Mouse (Mus musculus) midbrain, embryonic 15.5 days (tissue): ENCODE results near the gene Plppr1. TPM values are rescaled to one million over a fixed set of nuclear protein-coding genes. Genes with fewer than 3 reads are reported as not detected.
"Not testable (repeated sequence)": the region's sequence is repeated elsewhere in the genome, so short reads cannot be mapped to it uniquely, and the experiment has no call there.

Source experiments
- ATAC-seq: fragments of 200-750 bp; cut with Nextera tagmentation; replicated peaks from 2 replicates; pipeline ENCODE4 v1.8.0; 2017; ENCODE audit warnings: moderate TSS enrichment
- H3K27ac ChIP-seq: fragments of 300-500 bp; sonication (generic); 2 replicates; pipeline ENCODE4 v1.5.1; 2015; ENCODE audit warnings: mild to moderate bottlenecking, inconsistent platforms
- H3K27me3 ChIP-seq: fragments of 300-500 bp; sonication (generic); replicated peaks from 2 replicates; pipeline ENCODE4 v1.6.1; 2015; ENCODE audit warnings: inconsistent platforms
- H3K36me3 ChIP-seq: fragments of 300-500 bp; sonication (generic); replicated peaks from 2 replicates; pipeline ENCODE4 v1.6.1; 2015; ENCODE audit warnings: inconsistent platforms
- H3K4me1 ChIP-seq: fragments of 300-500 bp; sonication (generic); 2 replicates; pipeline ENCODE4 v1.6.1; 2015; ENCODE audit warnings: inconsistent platforms
- H3K4me2 ChIP-seq: fragments of 300-500 bp; sonication (generic); 2 replicates; pipeline ENCODE4 v1.6.1; 2015; ENCODE audit warnings: inconsistent platforms, mild to moderate bottlenecking, moderate library complexity
- H3K4me3 ChIP-seq: fragments of 300-500 bp; sonication (generic); 2 replicates; pipeline ENCODE4 v1.5.1; 2015; ENCODE audit warnings: mild to moderate bottlenecking, inconsistent platforms
- H3K9ac ChIP-seq: fragments of 300-500 bp; sonication (generic); 2 replicates; pipeline ENCODE4 v1.6.1; 2015; ENCODE audit warnings: mild to moderate bottlenecking, inconsistent platforms
- H3K9me3 ChIP-seq: fragments of 300-500 bp; sonication (generic); 2 replicates; pipeline ENCODE4 v1.6.1; 2016; ENCODE audit warnings: inconsistent platforms
- WGBS: fragments of 180-500 bp; shearing (Covaris S2); methylation state at CpG from one replicate; pipeline ENCODE4 v1.1.7; 2015; ENCODE audit warnings: mixed read lengths; 5-methylcytosine and 5-hydroxymethylcytosine counted together
- polyA plus RNA-seq: library from polyadenylated mRNA; unstranded; fragments of >200 nt; fragmentation: Nextera tagmentation; extraction: Ambion mirVana; gene quantifications from 2 replicates; pipeline ENCODE4 v1.2.1, GENCODE M21; 2015

The Plppr1 gene
- polyA plus RNA-seq, 1 experiment from 2014 or later = 57.7 TPM

- H3K27me3 ChIP-seq = no peaks in the 10 kb centered on the region
- 0 out of 2 replicates have a peak, but pooled peaks cover 2% of the 10 kb centered on the region for H3K4me1 ChIP-seq
- no peaks in the 10 kb centered on the region for H3K36me3 ChIP-seq
- WGBS = 85% methylated on average over 3 of the region's 3 CpGs
- H3K27ac ChIP-seq = no peak overlapping the region
- no peaks in the 10 kb centered on the region for H3K9me3 ChIP-seq
- no peak overlapping the region for H3K9ac ChIP-seq
- ATAC-seq = no peak
- no peak overlapping the region for H3K4me3 ChIP-seq
- H3K4me2 ChIP-seq = no peak overlapping the region
These were observed 193.1 kb downstream of the Plppr1 start for GRCm38 (mm10) chr4:49252169-49252568.

- no peaks in the 10 kb centered on the region for H3K4me1 ChIP-seq
- peak; percentile 50; the same call in 1 of the 2 replicates for ATAC-seq
- no peaks in the 10 kb centered on the region for H3K36me3 ChIP-seq
- H3K27me3 ChIP-seq = no peaks in the 10 kb centered on the region
- H3K27ac ChIP-seq = no peak overlapping the region
- H3K9ac ChIP-seq = no peak overlapping the region
- WGBS = 82% methylated on average over 5 of the region's 5 CpGs
- H3K9me3 ChIP-seq = no peaks in the 10 kb centered on the region
- no peak overlapping the region for H3K4me2 ChIP-seq
- no peak overlapping the region for H3K4me3 ChIP-seq
These were observed 219.4 kb downstream of the Plppr1 start for GRCm38 (mm10) chr4:49278515-49278914.

- Histone ChIP-seq H3K4me3 (no peak overlapping the region), H3K27ac (peak overlapping the region; percentile 45; the same call in 1 of the 2 replicates)
These were observed 225.7 kb downstream of the Plppr1 start for GRCm38 (mm10) chr4:49284692-49285291.

DNA sequence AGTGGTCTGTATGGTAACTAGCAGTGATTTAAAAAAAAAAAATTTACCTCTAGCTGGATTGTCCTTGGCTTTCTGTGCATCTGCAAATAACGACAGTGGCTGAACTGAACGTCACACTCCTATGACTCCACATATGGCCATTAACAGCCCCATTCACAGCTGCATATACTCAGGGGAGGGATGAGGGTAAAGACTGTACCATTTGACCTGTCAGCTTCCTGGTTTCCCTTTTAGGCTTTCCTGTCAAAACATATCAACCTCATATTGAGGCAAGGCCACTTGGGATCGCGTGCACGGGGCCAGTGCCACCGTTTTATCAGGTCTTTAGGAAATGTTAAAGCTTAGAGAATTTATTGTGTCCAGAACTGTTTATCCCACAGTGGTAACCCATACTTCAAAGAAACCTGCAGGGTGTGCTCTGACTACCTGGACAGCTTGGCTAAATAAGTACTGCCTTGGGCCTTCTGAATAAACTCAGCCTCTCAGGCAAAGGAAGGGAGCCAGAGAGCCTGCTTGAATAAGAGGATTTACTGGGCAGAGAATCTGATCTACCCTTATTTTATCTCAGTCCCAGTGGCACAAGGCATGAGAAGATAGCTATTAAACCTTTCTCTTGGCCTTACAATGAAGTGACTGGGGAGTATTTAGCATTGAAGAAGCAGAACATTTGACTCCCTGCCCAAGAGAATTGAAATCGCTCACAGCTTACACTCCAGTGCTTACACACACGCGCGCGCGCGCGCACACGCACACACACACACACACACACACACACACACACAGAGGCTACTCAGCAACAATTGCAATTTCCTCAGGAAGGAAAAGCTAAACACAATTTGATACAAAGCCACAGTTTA, 226.5 kb downstream of the Plppr1 start:
- WGBS = 43% methylated on average over 15 of the region's 15 CpGs

More at GRCm38 (mm10) chr4:49284692-49285291, 225.7 kb downstream of the Plppr1 start:
- Histone ChIP-seq H3K36me3 (no peaks in the 10 kb centered on the region), H3K4me1 (peaks cover 17% of the 10 kb centered on the region), H3K9ac (no peak overlapping the region), H3K4me2 (no peak overlapping the region), H3K9me3 (no peaks in the 10 kb centered on the region), H3K27me3 (no peaks in the 10 kb centered on the region)
- no peak for ATAC-seq
- WGBS = 74% methylated on average over 15 of the region's 15 CpGs

GRCm38 (mm10) chr4:49286197-49286492, 227.1 kb downstream of the Plppr1 start:
- Histone ChIP-seq H3K36me3 (no peaks in the 10 kb centered on the region), H3K4me3 (no peak overlapping the region), H3K9me3 (no peaks in the 10 kb centered on the region), H3K27me3 (no peaks in the 10 kb centered on the region), H3K9ac (no peak overlapping the region), H3K27ac (peak overlapping the region; percentile 45), H3K4me2 (peak overlapping the region; percentile 18; the same call in 1 of the 2 replicates), H3K4me1 (peaks cover 17% of the 10 kb centered on the region)
- WGBS = 50% methylated on average over 4 of the region's 4 CpGs
- ATAC-seq = peak; percentile 35; the same call in 1 of the 2 replicates

More for the DNA sequence above, 226.5 kb downstream of the Plppr1 start:
- peak overlapping the region; percentile 18; the same call in 1 of the 2 replicates for H3K4me2 ChIP-seq
- no peak overlapping the region for H3K4me3 ChIP-seq
- no peak overlapping the region for H3K9ac ChIP-seq
- H3K4me1 ChIP-seq = peaks cover 17% of the 10 kb centered on the region
- peak overlapping the region; percentile 45 for H3K27ac ChIP-seq
- ATAC-seq = peak; percentile 78
- H3K27me3 ChIP-seq = no peaks in the 10 kb centered on the region
- no peaks in the 10 kb centered on the region for H3K36me3 ChIP-seq
- no peaks in the 10 kb centered on the region for H3K9me3 ChIP-seq

DNA sequence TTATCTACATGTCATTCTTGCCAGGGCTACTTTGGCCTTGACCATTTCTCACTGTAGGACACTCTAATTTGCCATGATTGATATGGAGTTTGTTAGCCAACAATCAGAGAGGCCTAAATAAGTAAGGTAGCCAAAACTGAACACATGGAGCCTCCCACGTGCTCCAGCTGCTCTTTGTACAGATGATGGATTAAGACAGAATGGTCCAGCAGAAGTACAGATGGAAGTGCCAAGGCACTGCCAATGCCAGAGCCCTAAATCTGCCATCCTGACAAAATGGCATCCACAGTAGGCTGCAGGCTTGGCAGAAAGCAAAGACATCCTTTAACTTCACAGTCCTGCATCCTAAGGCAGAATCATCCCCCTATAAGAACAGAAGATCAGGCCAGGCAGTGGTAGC, 237.4 kb downstream of the Plppr1 start:
- Histone ChIP-seq H3K9ac (no peak overlapping the region), H3K36me3 (no peaks in the 10 kb centered on the region), H3K4me1 (no peaks in the 10 kb centered on the region), H3K9me3 (no peaks in the 10 kb centered on the region), H3K4me3 (no peak overlapping the region), H3K27me3 (no peaks in the 10 kb centered on the region), H3K27ac (no peak overlapping the region), H3K4me2 (no peak overlapping the region)
- ATAC-seq = no peak
- WGBS = 68% methylated on average over 1 of the region's 1 CpGs

- Histone ChIP-seq H3K4me2 (no peak overlapping the region), H3K27ac (no peak overlapping the region), H3K4me1 (no peaks in the 10 kb centered on the region), H3K9me3 (no peaks in the 10 kb centered on the region), H3K36me3 (no peaks in the 10 kb centered on the region), H3K9ac (no peak overlapping the region), H3K4me3 (no peak overlapping the region), H3K27me3 (no peaks in the 10 kb centered on the region)
- no peak for ATAC-seq
- WGBS = 36% methylated on average over 1 of the region's 1 CpGs
These were observed 240.5 kb downstream of the Plppr1 start for GRCm38 (mm10) chr4:49299576-49299975.

- no peak overlapping the region for H3K4me2 ChIP-seq
- H3K27ac ChIP-seq = no peak overlapping the region
- H3K4me3 ChIP-seq = no peak overlapping the region
- H3K9ac ChIP-seq = no peak overlapping the region
- H3K4me1 ChIP-seq = no peaks in the 10 kb centered on the region
- no peaks in the 10 kb centered on the region for H3K27me3 ChIP-seq
- 58% methylated on average over 6 of the region's 6 CpGs for WGBS
- peak; percentile 82 for ATAC-seq
- H3K36me3 ChIP-seq = 0 out of 2 replicates have a peak, but pooled peaks cover 2% of the 10 kb centered on the region
- H3K9me3 ChIP-seq = no peaks in the 10 kb centered on the region
These were observed 263.0 kb downstream of the Plppr1 start for GRCm38 (mm10) chr4:49321903-49322635.

- not testable (repeated sequence) for H3K27ac ChIP-seq, H3K36me3 ChIP-seq, H3K9ac ChIP-seq, H3K27me3 ChIP-seq, H3K9me3 ChIP-seq, H3K4me1 ChIP-seq, ATAC-seq, H3K4me3 ChIP-seq, H3K4me2 ChIP-seq
- WGBS = 91% methylated on average over 3 of the region's 4 CpGs
These were observed 278.9 kb downstream of the Plppr1 start for GRCm38 (mm10) chr4:49337949-49338348.

DNA sequence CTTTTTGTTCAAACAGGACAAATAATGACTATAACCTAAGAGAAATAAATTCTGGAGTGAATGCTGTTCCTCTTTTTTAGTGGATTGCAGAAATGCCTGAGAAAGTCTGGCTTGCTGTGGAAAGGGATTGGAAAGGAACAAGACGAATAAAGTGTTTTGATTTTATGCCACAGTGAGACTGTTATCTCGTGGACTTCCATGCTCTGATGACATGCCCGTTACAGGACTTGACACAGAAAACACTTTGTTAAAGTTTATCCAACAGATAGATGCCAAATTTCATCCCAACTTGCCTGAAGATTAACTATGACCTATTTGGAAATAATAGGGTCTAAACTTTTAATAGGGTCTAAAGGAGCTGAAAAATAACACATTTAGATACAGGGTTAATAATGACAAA, 281.0 kb downstream of the Plppr1 start:
- not testable (repeated sequence) for H3K36me3 ChIP-seq, H3K4me2 ChIP-seq, H3K4me3 ChIP-seq, H3K9me3 ChIP-seq, H3K27me3 ChIP-seq, ATAC-seq, H3K4me1 ChIP-seq, H3K9ac ChIP-seq, H3K27ac ChIP-seq
- 81% methylated on average over 3 of the region's 3 CpGs for WGBS

DNA sequence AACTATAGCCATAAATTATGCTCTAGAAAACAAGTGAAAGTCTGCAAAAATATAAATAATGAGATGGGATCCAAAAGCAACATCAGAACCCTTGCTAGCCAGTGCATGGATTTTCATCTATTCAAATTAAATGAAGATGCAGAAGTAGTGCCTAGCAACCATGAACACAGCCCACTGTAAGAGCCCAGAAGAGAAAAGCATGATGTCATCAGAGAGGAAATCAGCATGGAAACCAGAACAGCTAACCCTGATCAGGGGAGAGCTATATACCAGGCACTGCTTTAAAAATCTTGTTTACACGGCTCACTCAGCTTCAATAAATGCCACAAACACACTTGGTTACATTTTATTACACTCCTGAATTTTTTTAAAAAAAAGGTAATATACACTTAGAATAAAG, 288.9 kb downstream of the Plppr1 start:
- WGBS = 66% methylated on average over 1 of the region's 1 CpGs
- ATAC-seq, H3K9me3 ChIP-seq, H3K36me3 ChIP-seq, H3K4me1 ChIP-seq, H3K27me3 ChIP-seq, H3K4me3 ChIP-seq, H3K27ac ChIP-seq, H3K4me2 ChIP-seq, H3K9ac ChIP-seq: not testable (repeated sequence)

DNA sequence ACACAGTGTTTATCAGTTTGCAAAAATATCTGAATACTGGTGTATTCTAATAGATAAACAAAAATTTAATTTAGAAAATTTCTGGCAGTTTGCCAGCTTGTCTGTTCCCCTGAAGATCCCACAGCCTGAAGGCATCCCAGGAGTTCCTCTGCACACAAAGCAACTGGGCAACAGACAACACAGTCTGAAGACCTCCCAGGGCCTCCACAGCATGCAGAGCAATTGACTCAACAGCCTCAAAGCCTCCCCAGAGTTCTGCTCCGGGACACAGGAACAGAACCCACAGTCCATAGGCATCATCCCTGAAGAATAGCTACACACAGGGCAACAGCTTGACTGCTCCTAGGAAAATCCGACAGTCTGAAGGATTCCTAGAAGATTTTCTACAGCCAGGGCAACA, 289.6 kb downstream of the Plppr1 start:
- ATAC-seq = no peak
- Histone ChIP-seq H3K4me3 (no peak overlapping the region), H3K4me1 (no peaks in the 10 kb centered on the region), H3K27me3 (no peaks in the 10 kb centered on the region), H3K9me3 (no peaks in the 10 kb centered on the region), H3K9ac (no peak overlapping the region), H3K4me2 (no peak overlapping the region), H3K36me3 (no peaks in the 10 kb centered on the region), H3K27ac (no peak overlapping the region)
- WGBS = 38% methylated on average over 2 of the region's 2 CpGs
